Mouse (Mus musculus): ENCODE measurements around the gene Myo3a. TPM values are rescaled to one million over a fixed set of nuclear protein-coding genes. Genes with fewer than 3 reads are reported as not detected.

Gene Myo3a
- polyA plus RNA-seq (2015; fragmentation: Nextera tagmentation; extraction: Ambion mirVana) = not detected in 2 replicates

DNA sequence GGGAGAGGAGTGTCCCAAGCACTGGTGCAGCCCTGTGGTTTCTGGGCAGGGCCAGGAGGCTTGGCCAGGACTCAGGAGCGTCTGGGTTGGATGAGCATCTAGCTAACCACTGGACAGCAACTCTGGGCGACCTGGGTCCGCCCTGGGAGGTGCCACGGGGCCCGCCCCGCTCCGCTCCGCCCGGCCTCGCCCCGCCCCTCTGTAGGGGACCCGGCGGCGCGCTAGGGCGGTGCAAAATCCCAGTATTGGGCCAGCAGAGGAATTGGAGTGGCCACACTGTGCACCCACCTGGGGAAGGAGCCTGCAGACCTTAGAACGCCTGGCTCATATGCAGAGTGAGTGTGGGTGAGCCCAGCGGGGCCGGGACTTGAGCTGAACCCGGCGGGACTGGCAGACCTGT lies at the start of gene Myo3a:
Gene Myo3a (plus strand): TSS at position 196 of the 400 bp plus-strand sequence.

DNA sequence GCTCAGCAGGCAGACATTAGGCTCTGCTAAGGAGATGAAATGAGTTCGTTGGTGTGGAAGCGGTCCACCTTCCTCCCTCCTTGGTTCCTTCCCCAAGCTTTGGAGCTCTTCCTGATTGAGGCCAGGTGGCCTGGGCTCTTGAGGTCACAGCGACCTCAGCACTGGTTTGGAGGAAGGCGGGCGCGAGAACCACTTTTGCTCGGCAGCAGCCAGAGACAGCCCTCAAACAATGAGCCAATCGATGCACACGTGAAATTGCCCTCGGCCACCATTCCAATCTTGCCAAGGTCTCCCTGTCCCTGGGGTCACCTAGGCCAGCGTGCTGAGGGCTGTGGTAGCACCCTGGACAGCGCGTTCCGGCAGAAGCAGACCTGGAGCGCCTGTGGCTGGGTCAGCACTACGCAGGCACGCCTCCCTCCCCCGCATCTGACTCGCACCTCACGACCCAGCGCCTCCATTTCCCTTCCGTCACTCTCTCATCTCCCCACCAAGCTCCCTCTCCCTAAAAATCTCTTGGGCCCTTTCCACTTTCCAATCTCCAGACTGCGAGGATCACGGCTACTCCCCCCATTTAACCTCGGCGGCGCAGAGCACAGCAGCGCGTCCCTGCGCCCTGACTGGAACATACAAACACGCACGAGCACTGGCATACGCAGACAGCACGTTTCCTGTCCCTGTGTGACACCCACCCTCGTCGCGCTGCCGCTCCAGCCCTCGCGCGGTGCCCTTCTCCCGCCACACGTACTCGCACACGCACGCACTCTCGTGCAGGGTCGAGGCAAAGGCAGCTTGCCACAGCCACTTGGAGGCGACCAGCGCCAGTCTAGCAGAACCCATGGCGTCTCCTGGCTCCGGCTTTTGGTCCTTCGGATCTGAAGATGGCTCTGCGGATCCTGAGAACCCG lies 394.8 kb downstream of the Myo3a start, which contains the start of gene Gad2:
Gene Gad2 (plus strand): TSS at position 378 of the 904 bp plus-strand sequence.

Small RNAs within 50 kb of the gene (microRNA-seq; reads per million reads assigned to microRNA genes)
- not detected for gene Gm23636 (ENCODE audit: borderline replicate concordance, insufficient number of aligned reads)
- not detected for gene Mir3967 (ENCODE audit: borderline replicate concordance, insufficient number of aligned reads)

Data from adrenal gland, postnatal 0 days (tissue).